Mouse (Mus musculus): ENCODE measurements at regions not wholly inside any gene's neighbourhood (a gene's known extent, or its start where the extent isn't known, plus 50 kb on each side); places are given as distances from the start of the nearest gene placed in this dataset.

- TF ChIP-seq CTCF (conservative IDR thresholded peaks at IDR 0.05; ENCODE audit: low read length) (no peak), NANOG (IDR thresholded peaks at IDR 0.05; ENCODE audit: borderline replicate concordance, low read length) (no peak), POU5F1 (IDR thresholded peaks at IDR 0.05; ENCODE audit: borderline replicate concordance, low read length) (no peak)
Observed at GRCm38 (mm10) chrX:158652226-158652625, 557.9 kb upstream of the Rps6ka3 start.

All from E14TG2a.4 (cell line).